Mouse (Mus musculus) myocyte (in vitro differentiated cells): ENCODE results near the gene Gpatch11.

Experiments
- CEBPB ChIP-seq: IDR thresholded peaks from 2 replicates; pipeline ENCODE4 v1.6.1; 2011; ENCODE audit warnings: mild to moderate bottlenecking, moderate library complexity; ENCODE audit not compliant: poor library complexity, insufficient read depth, severe bottlenecking
- MAX ChIP-seq: IDR thresholded peaks from one replicate; pipeline ENCODE4 v1.6.1; 2011; ENCODE audit warnings: low read depth, mild to moderate bottlenecking, control low read depth
- MYOD1 ChIP-seq, 3 experiments: IDR thresholded peaks; one replicate each; pipeline ENCODE4 v1.6.1; 2011; ENCODE audit warnings: control low read depth in 2 of 3, low read depth in 2 of 3, mild to moderate bottlenecking in 2 of 3, moderate library complexity in 1 of 3; ENCODE audit not compliant: insufficient read length in 2 of 3, control insufficient read depth in 1 of 3
- POLR2A ChIP-seq: IDR thresholded peaks from one replicate; pipeline ENCODE4 v1.6.1; 2011; ENCODE audit warnings: low read depth, mild to moderate bottlenecking, control low read depth, moderate library complexity; ENCODE audit not compliant: insufficient read length
- POLR2AphosphoS2 ChIP-seq: IDR thresholded peaks from one replicate; pipeline ENCODE4 v1.6.1; 2011; ENCODE audit warnings: low read depth, control low read depth; ENCODE audit not compliant: insufficient read length
- SRF ChIP-seq: IDR thresholded peaks from one replicate; pipeline ENCODE4 v1.6.1; 2011; ENCODE audit warnings: low read depth; ENCODE audit not compliant: control insufficient read depth, insufficient read length
- TCF12 ChIP-seq: IDR thresholded peaks from one replicate; pipeline ENCODE4 v1.6.1; 2011; ENCODE audit warnings: mild to moderate bottlenecking, control low read depth; ENCODE audit not compliant: poor library complexity, insufficient read depth, severe bottlenecking
- TCF3 ChIP-seq: IDR thresholded peaks from one replicate; pipeline ENCODE4 v1.6.1; 2011; ENCODE audit warnings: low read depth, control low read depth; ENCODE audit not compliant: insufficient read length
- USF1 ChIP-seq: IDR thresholded peaks from one replicate; pipeline ENCODE4 v1.6.1; 2011; ENCODE audit warnings: low read depth, mild to moderate bottlenecking, control low read depth, moderate library complexity

GRCm38 (mm10) chr17:78791690-78792070 lies 43.7 kb upstream of the Gpatch11 start:
- TF ChIP-seq POLR2A (no peak), TCF3 (no peak), CEBPB (no peak), MAX (no peak), SRF (no peak), MYOD1 (IDR thresholded peaks at IDR 0.05; ENCODE audit: control insufficient read depth in 1 of 3, insufficient read length in 2 of 3, low read depth in 2 of 3) (no peak), USF1 (no peak), TCF12 (no peak), POLR2AphosphoS2 (no peak)
